Mouse (Mus musculus) ES-Bruce4 (cell line): ENCODE measurements around the gene Ptpn3. TPM values are rescaled to one million over a fixed set of nuclear protein-coding genes. Genes with fewer than 3 reads are reported as not detected.
"Not testable (repeated sequence)": the region's sequence is repeated elsewhere in the genome, so short reads cannot be mapped to it uniquely, and the experiment has no call there.

ENCODE experiments used
- H3K27ac ChIP-seq: 2 replicates; pipeline ENCODE4 v1.5.1; 2012; ENCODE audit warnings: low read length, inconsistent platforms; ENCODE audit not compliant: insufficient read depth
- H3K27me3 ChIP-seq: 2 replicates; pipeline ENCODE4 v1.6.1; 2012; ENCODE audit warnings: mild to moderate bottlenecking, low read length, inconsistent platforms; ENCODE audit not compliant: control insufficient read depth, poor library complexity, insufficient read depth, severe bottlenecking
- H3K36me3 ChIP-seq: 2 replicates; pipeline ENCODE4 v1.6.1; 2012; ENCODE audit warnings: inconsistent platforms, mild to moderate bottlenecking, low read length, moderate library complexity; ENCODE audit not compliant: control insufficient read depth, poor library complexity, insufficient read depth, severe bottlenecking
- H3K4me1 ChIP-seq: one replicate; pipeline ENCODE4 v1.8.1; 2011; ENCODE audit warnings: low read length; ENCODE audit not compliant: control insufficient read depth, insufficient read depth
- H3K4me3 ChIP-seq: 2 replicates; pipeline ENCODE4 v1.5.1; 2011; ENCODE audit warnings: low read depth, mild to moderate bottlenecking, low read length
- H3K9ac ChIP-seq: 2 replicates; pipeline ENCODE4 v1.6.1; 2012; ENCODE audit warnings: low read depth, mild to moderate bottlenecking, inconsistent platforms; ENCODE audit not compliant: poor library complexity, severe bottlenecking
- H3K9me3 ChIP-seq: replicated peaks from 2 replicates; pipeline ENCODE4 v1.6.1; 2012; ENCODE audit warnings: mild to moderate bottlenecking, low read length, inconsistent platforms; ENCODE audit not compliant: control insufficient read depth, poor library complexity, insufficient read depth, severe bottlenecking
- CTCF ChIP-seq: IDR thresholded peaks from one replicate; pipeline ENCODE4 v1.8.1; 2011; ENCODE audit warnings: low read depth, low read length
- EP300 ChIP-seq: IDR thresholded peaks from 2 replicates; pipeline ENCODE4 v1.6.1; 2011; ENCODE audit warnings: low read depth, low read length; ENCODE audit not compliant: insufficient read depth
- POLR2A ChIP-seq: IDR thresholded peaks from one replicate; pipeline ENCODE4 v1.8.1; 2011; ENCODE audit warnings: low read length; ENCODE audit not compliant: insufficient read depth
- polyA plus RNA-seq: library from polyadenylated mRNA; stranded (reverse); fragments of >200 nt; gene quantifications from 2 replicates; pipeline ENCODE4 v1.2.4, GENCODE M21; 2011; ENCODE audit warnings: low read depth; ENCODE audit not compliant: missing spikeins, insufficient read depth, insufficient read length

Ptpn3 gene
- polyA plus RNA-seq, 1 experiment = 30.6 TPM

GRCm38 (mm10) chr4:57211706-57212105 lies 89.9 kb downstream of the Ptpn3 start:
- Histone ChIP-seq H3K36me3 (peaks cover 9% of the 10 kb centered on the region), H3K9me3 (no peaks in the 10 kb centered on the region), H3K27ac (no peak overlapping the region), H3K4me3 (no peak overlapping the region), H3K9ac (no peak overlapping the region), H3K4me1 (no peaks in the 10 kb centered on the region), H3K27me3 (no peaks in the 10 kb centered on the region)
- TF ChIP-seq CTCF (no peak), EP300 (no peak), POLR2A (no peak)

GRCm38 (mm10) chr4:57205908-57206307 lies 95.7 kb downstream of the Ptpn3 start:
- H3K27ac ChIP-seq = no peak overlapping the region
- no peaks in the 10 kb centered on the region for H3K9me3 ChIP-seq
- no peak overlapping the region for H3K9ac ChIP-seq
- H3K27me3 ChIP-seq = no peaks in the 10 kb centered on the region
- H3K4me3 ChIP-seq = no peak overlapping the region
- peaks cover 18% of the 10 kb centered on the region for H3K36me3 ChIP-seq
- H3K4me1 ChIP-seq = no peaks in the 10 kb centered on the region
- no peak for TF ChIP-seq EP300
- no peak for TF ChIP-seq POLR2A
- no peak for TF ChIP-seq CTCF

GRCm38 (mm10) chr4:57204780-57205179 lies 96.9 kb downstream of the Ptpn3 start:
- Histone ChIP-seq H3K4me1 (no peaks in the 10 kb centered on the region), H3K27me3 (no peaks in the 10 kb centered on the region), H3K9ac (no peak overlapping the region), H3K27ac (no peak overlapping the region), H3K4me3 (no peak overlapping the region), H3K9me3 (no peaks in the 10 kb centered on the region), H3K36me3 (peaks cover 18% of the 10 kb centered on the region)
- TF ChIP-seq POLR2A = no peak
- TF ChIP-seq EP300 = no peak
- TF ChIP-seq CTCF = no peak

GRCm38 (mm10) chr4:57202660-57203361 lies 98.8 kb downstream of the Ptpn3 start:
- Histone ChIP-seq H3K9ac (no peak overlapping the region), H3K36me3 (peaks cover 14% of the 10 kb centered on the region), H3K4me1 (no peaks in the 10 kb centered on the region), H3K27me3 (no peaks in the 10 kb centered on the region), H3K27ac (no peak overlapping the region), H3K4me3 (no peak overlapping the region), H3K9me3 (no peaks in the 10 kb centered on the region)
- TF ChIP-seq EP300 = no peak
- no peak for TF ChIP-seq POLR2A
- TF ChIP-seq CTCF = no peak

GRCm38 (mm10) chr4:57202132-57202531 lies 99.5 kb downstream of the Ptpn3 start:
- Histone ChIP-seq H3K27me3 (no peaks in the 10 kb centered on the region), H3K36me3 (peaks cover 20% of the 10 kb centered on the region)
- no peak for TF ChIP-seq CTCF
- TF ChIP-seq EP300 = no peak
- no peak for TF ChIP-seq POLR2A

GRCm38 (mm10) chr4:57200661-57201060 lies 101.0 kb downstream of the Ptpn3 start:
- H3K36me3 ChIP-seq = peaks cover 16% of the 10 kb centered on the region
- TF ChIP-seq CTCF (no peak), POLR2A (no peak), EP300 (no peak)

More at GRCm38 (mm10) chr4:57202132-57202531, 99.5 kb downstream of the Ptpn3 start:
- H3K4me3 ChIP-seq = no peak overlapping the region
- no peaks in the 10 kb centered on the region for H3K9me3 ChIP-seq
- no peaks in the 10 kb centered on the region for H3K4me1 ChIP-seq
- H3K9ac ChIP-seq = no peak overlapping the region
- no peak overlapping the region for H3K27ac ChIP-seq

GRCm38 (mm10) chr4:57198666-57199393 lies 102.8 kb downstream of the Ptpn3 start:
- H3K9me3 ChIP-seq, H3K27ac ChIP-seq, H3K4me1 ChIP-seq, H3K27me3 ChIP-seq, H3K4me3 ChIP-seq, H3K9ac ChIP-seq: not testable (repeated sequence)
- peaks cover 12% of the 10 kb centered on the region for H3K36me3 ChIP-seq

More at GRCm38 (mm10) chr4:57200661-57201060, 101.0 kb downstream of the Ptpn3 start:
- no peaks in the 10 kb centered on the region for H3K9me3 ChIP-seq
- no peaks in the 10 kb centered on the region for H3K27me3 ChIP-seq
- H3K9ac ChIP-seq = no peak overlapping the region
- no peak overlapping the region for H3K27ac ChIP-seq
- H3K4me3 ChIP-seq = no peak overlapping the region
- H3K4me1 ChIP-seq = no peaks in the 10 kb centered on the region
